Comparison of ENCODE assay signal across 8 mouse cellular contexts in the genomic region with DNA sequence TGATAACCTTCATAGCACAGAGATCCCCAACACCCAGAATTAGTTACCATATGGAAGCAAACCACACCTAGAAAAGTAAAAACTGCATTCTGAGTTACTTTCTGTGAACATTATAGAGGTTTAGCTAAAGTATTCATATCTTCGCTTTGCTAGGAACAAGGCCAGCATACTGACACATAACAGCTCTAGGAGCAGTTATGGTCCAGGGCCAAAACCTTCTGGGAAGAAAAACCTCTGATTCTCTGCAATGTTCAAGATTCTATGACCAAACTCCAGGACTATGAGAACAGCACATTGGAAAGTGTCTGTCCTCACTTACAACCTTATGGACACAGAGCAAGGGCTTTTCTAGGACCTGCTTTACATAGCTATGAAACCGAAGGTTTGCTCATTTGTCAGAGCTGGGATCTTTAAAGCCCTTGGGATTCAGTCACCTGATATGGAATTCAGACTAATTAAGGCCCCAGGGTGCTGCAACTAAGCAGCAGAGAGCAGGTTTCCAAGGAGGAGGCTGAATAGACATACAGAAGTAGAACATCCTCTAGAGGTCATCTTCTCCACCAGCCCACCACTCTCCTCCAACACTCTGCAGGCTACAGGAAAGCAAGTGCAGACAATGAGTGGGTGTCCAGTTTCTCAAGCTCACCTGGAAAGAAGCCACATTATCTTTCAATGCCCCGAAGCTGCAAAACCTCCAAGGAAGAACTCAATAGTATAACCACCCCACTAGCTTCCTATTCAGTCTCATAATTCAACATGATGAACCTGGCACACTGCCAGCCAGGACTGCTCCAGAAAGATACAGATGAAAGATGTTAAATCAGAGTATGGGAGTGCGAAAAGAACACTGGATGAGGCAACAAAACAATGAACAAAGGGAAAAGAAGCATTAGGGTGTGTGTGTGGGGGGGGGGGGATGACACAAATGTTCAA. TPM values are rescaled to one million over a fixed set of nuclear protein-coding genes. Genes with fewer than 3 reads are reported as not detected.
DNase-seq lines count a peak whose midpoint lies in the region; ATAC-seq and TF ChIP-seq lines count a peak whose summit lies in the region.

No protein-coding gene starts in this region.

- H3K9ac ChIP-seq in hindbrain, embryonic 14.5 days = no peak overlapping the region
- H3K9ac ChIP-seq in hindbrain, embryonic 16.5 days (ENCODE audit: low read depth, low read length) = no peak overlapping the region
- H3K9ac ChIP-seq in midbrain, postnatal 0 days (replicated peaks; ENCODE audit: low read length, poor library complexity, severe bottlenecking) = no peak overlapping the region
- H3K9ac ChIP-seq in midbrain, embryonic 15.5 days = no peak overlapping the region

- H3K4me2 ChIP-seq in hindbrain, embryonic 14.5 days (replicated peaks) = no peak overlapping the region
- H3K4me2 ChIP-seq in hindbrain, embryonic 16.5 days (ENCODE audit: low read length) = no peak overlapping the region
- no peak overlapping the region for H3K4me2 ChIP-seq in midbrain, postnatal 0 days (ENCODE audit: low read depth, low read length, poor library complexity, severe bottlenecking)
- no peak overlapping the region for H3K4me2 ChIP-seq in midbrain, embryonic 15.5 days

- no peaks in the 10 kb centered on the region for H3K27me3 ChIP-seq in hindbrain, embryonic 14.5 days (ENCODE audit: control insufficient read depth, insufficient read depth, low read length)
- H3K27me3 ChIP-seq in hindbrain, embryonic 16.5 days (replicated peaks; ENCODE audit: control insufficient read depth, insufficient read depth, low read length) = no peaks in the 10 kb centered on the region
- H3K27me3 ChIP-seq in midbrain, postnatal 0 days (ENCODE audit: insufficient read depth, low read length) = no peaks in the 10 kb centered on the region
- no peaks in the 10 kb centered on the region for H3K27me3 ChIP-seq in midbrain, embryonic 15.5 days (replicated peaks)

- no peaks in the 10 kb centered on the region for H3K9me3 ChIP-seq in hindbrain, embryonic 14.5 days (ENCODE audit: control insufficient read depth, low read length)
- H3K9me3 ChIP-seq in hindbrain, embryonic 16.5 days (ENCODE audit: control insufficient read depth, low read length) = no peaks in the 10 kb centered on the region
- H3K9me3 ChIP-seq in midbrain, postnatal 0 days (ENCODE audit: low read length) = no peaks in the 10 kb centered on the region
- H3K9me3 ChIP-seq in midbrain, embryonic 15.5 days = no peaks in the 10 kb centered on the region

- H3K36me3 ChIP-seq in hindbrain, embryonic 14.5 days (replicated peaks; ENCODE audit: control insufficient read depth, insufficient read depth) = no peaks in the 10 kb centered on the region
- no peaks in the 10 kb centered on the region for H3K36me3 ChIP-seq in hindbrain, embryonic 16.5 days (ENCODE audit: control insufficient read depth, insufficient read depth, low read length)
- no peaks in the 10 kb centered on the region for H3K36me3 ChIP-seq in midbrain, postnatal 0 days (ENCODE audit: insufficient read depth, low read length)
- H3K36me3 ChIP-seq in midbrain, embryonic 15.5 days (replicated peaks) = no peaks in the 10 kb centered on the region

- no peak overlapping the region for H3K4me3 ChIP-seq in hindbrain, embryonic 14.5 days (replicated peaks; ENCODE audit: low read length)
- H3K4me3 ChIP-seq in hindbrain, embryonic 16.5 days (ENCODE audit: low read length) = no peak overlapping the region
- H3K4me3 ChIP-seq in midbrain, postnatal 0 days (ENCODE audit: low read depth, low read length) = no peak overlapping the region
- no peak overlapping the region for H3K4me3 ChIP-seq in midbrain, embryonic 15.5 days

- peaks cover 13% of the 10 kb centered on the region; the same call in 1 of the 2 replicates for H3K4me1 ChIP-seq in hindbrain, embryonic 14.5 days (replicated peaks; ENCODE audit: control insufficient read depth, insufficient read depth, low read length)
- peaks cover 6% of the 10 kb centered on the region for H3K4me1 ChIP-seq in hindbrain, embryonic 16.5 days (ENCODE audit: control insufficient read depth, insufficient read depth, low read depth, low read length)
- no peaks in the 10 kb centered on the region for H3K4me1 ChIP-seq in midbrain, postnatal 0 days (ENCODE audit: insufficient read depth, low read length)
- H3K4me1 ChIP-seq in midbrain, embryonic 15.5 days = peaks cover 17% of the 10 kb centered on the region

- WGBS in hindbrain, embryonic 14.5 days = 76% methylated on average over 4 of the region's 4 CpGs
- WGBS in hindbrain, embryonic 16.5 days = 61% methylated on average over 4 of the region's 4 CpGs
- 75% methylated on average over 4 of the region's 4 CpGs for WGBS in midbrain, postnatal 0 days
- 78% methylated on average over 4 of the region's 4 CpGs for WGBS in midbrain, embryonic 15.5 days

- H3K27ac ChIP-seq in hindbrain, embryonic 14.5 days = no peak overlapping the region
- no peak overlapping the region for H3K27ac ChIP-seq in hindbrain, embryonic 16.5 days (ENCODE audit: low read depth, low read length)
- no peak overlapping the region for H3K27ac ChIP-seq in midbrain, postnatal 0 days (ENCODE audit: low read depth, low read length)
- H3K27ac ChIP-seq in midbrain, embryonic 15.5 days = no peak overlapping the region

- peak; percentile 33 for DNase-seq in hindbrain, embryonic 14.5 days (ENCODE audit: low spot score)
- peak; percentile 47 for DNase-seq in midbrain, postnatal 0 days (ENCODE audit: low spot score)
- peak; percentile 49 to 59 for DNase-seq in adrenal gland, postnatal 36 days
- peak; percentile 37 for DNase-seq in naive thymus-derived CD4-positive, alpha-beta T cell, adult 2 months (ENCODE audit: low read depth)
- DNase-seq in urinary bladder, postnatal 10 days (ENCODE audit: low spot score) = no peak

- TF ChIP-seq CTCF in midbrain, postnatal 0 days (IDR thresholded peaks at IDR 0.05) = no peak

- ATAC-seq in hindbrain, embryonic 14.5 days (ENCODE audit: low FRiP score) = no peak
- no peak for ATAC-seq in hindbrain, embryonic 16.5 days
- no peak for ATAC-seq in midbrain, postnatal 0 days (ENCODE audit: low FRiP score)
- no peak for ATAC-seq in midbrain, embryonic 15.5 days (replicated peaks)
- ATAC-seq in erythroblast, adult 5-6 weeks (replicated peaks; ENCODE audit: low FRiP score, poor library complexity, severe bottlenecking) = no peak

RNA-seq across cellular contexts. Expression of gene Srgap2, which starts 32.9 kb away (rescaled TPM):
- 33.6 and 35.3 TPM in 2 replicates for polyA plus RNA-seq in hindbrain, embryonic 14.5 days (2014; fragmentation: Nextera tagmentation; extraction: Ambion mirVana)
- polyA plus RNA-seq in hindbrain, embryonic 16.5 days (2015; fragmentation: Nextera tagmentation; extraction: Ambion mirVana) = 24.6 and 30.4 TPM in 2 replicates
- total RNA-seq in midbrain, postnatal 0 days (2014; rRNA removed) = 76.1 and 80.6 TPM in 2 replicates
- polyA plus RNA-seq in midbrain, postnatal 0 days (2015; fragmentation: Nextera tagmentation; extraction: Ambion mirVana) = 20.5 and 26.9 TPM in 2 replicates
- polyA plus RNA-seq in midbrain, embryonic 15.5 days (2015; fragmentation: Nextera tagmentation; extraction: Ambion mirVana) = 24.5 and 25.3 TPM in 2 replicates
- 10 to 100 TPM; 22.9 to 24.3 TPM for total RNA-seq in adrenal gland, postnatal 36 days (2021)
- total RNA-seq in erythroblast, adult 5-6 weeks (2015; ENCODE audit: low replicate concordance) = 16.7 and 20.7 TPM in 2 replicates
- 9.9 and 16.5 TPM in 2 replicates for total RNA-seq in erythroblast, adult 5-6 weeks (2017; ENCODE audit: low replicate concordance)

RNA-seq across cellular contexts. Expression of gene Fam72a, which starts 33.5 kb away (rescaled TPM):
- polyA plus RNA-seq in hindbrain, embryonic 14.5 days (2014; fragmentation: Nextera tagmentation; extraction: Ambion mirVana) = 0.91 and 1.4 TPM in 2 replicates
- 1.1 and 1.6 TPM in 2 replicates for polyA plus RNA-seq in hindbrain, embryonic 16.5 days (2015; fragmentation: Nextera tagmentation; extraction: Ambion mirVana)
- 0.42 and 0.60 TPM in 2 replicates for total RNA-seq in midbrain, postnatal 0 days (2014; rRNA removed)
- 0.53 and 0.82 TPM in 2 replicates for polyA plus RNA-seq in midbrain, postnatal 0 days (2015; fragmentation: Nextera tagmentation; extraction: Ambion mirVana)
- 1.1 and 1.4 TPM in 2 replicates for polyA plus RNA-seq in midbrain, embryonic 15.5 days (2015; fragmentation: Nextera tagmentation; extraction: Ambion mirVana)
- total RNA-seq in adrenal gland, postnatal 36 days (2021) = 1 to 10 TPM; 1.1 to 1.3 TPM
- total RNA-seq in erythroblast, adult 5-6 weeks (2015; ENCODE audit: low replicate concordance) = 3.1 TPM in 1 of 2 replicates, not detected in the other
- 0.43 TPM in 1 of 2 replicates, not detected in the other for total RNA-seq in erythroblast, adult 5-6 weeks (2017; ENCODE audit: low replicate concordance)
